7 mouse cellular contexts compared by ENCODE assay signal in the genomic region with DNA sequence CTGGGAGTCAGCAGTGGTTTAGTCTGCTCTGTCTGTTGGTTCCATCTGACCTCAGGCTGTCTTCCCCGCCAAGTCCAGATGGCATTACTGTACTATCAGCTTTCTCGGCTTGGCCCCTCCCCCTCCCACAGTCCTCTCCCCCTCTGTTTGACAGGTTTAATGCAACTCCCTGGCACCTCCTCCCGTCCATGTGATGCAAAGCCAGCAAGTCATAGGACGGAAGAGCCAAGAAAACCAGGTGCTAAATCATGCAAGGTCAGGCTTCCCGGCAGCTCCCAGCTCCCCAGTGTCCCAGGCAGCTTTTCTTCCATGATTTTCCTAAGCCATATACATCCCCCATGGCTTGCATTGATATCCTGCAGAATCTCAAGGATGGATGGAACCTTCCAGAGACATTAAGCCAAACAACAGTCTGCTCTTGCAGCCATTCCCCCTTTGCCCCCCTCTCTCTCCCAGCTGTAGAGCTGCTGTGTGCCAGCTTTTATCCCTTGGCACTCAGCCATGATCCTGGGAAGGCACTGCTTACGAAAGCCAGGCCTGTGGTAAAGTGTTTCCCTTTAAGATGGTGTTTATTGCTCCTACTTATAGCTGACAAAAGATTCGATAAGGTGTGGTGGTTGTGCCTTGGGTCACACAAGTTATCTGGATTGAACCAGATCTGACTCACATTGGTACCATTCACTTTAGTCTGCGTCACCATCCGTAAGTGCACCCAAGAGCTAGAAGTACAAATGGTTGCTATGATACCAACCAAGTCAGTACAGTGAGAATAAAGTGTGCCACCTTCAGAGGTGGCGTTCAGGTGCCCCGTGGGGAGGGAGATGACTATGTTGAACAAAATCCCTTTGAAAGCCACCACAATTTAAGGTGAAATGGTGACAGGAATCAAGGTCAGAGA. TPM values are rescaled to one million over a fixed set of nuclear protein-coding genes. Genes with fewer than 3 reads are reported as not detected.
DNase-seq lines count a peak whose midpoint lies in the region; ATAC-seq and TF ChIP-seq lines count a peak whose summit lies in the region.

No protein-coding gene starts in this region.

- DNase-seq in 3T3-L1 (ENCODE audit: low read depth, low spot score) (peak; percentile 55), CH12.LX (ENCODE audit: extremely low read depth) (peak; percentile 90)
- peak; percentile 91 to 96 for DNase-seq in cerebellum, postnatal 14 days
- peak; percentile 77 for DNase-seq in gastrocnemius, postnatal 14 days
- peak; percentile 93 for DNase-seq in hindbrain, postnatal 0 days (ENCODE audit: low spot score)
- DNase-seq in lung, adult 18-20 months, result peak; percentile 57 to 73
- peak; percentile 54 for DNase-seq in retina, embryonic 14.5 days (ENCODE audit: low spot score)

- peak overlapping the region; percentile 90 for H3K4me2 ChIP-seq in CH12.LX (ENCODE audit: insufficient read depth, low read depth, poor library complexity, severe bottlenecking)
- H3K4me2 ChIP-seq in hindbrain, postnatal 0 days (ENCODE audit: low read depth, low read length), result 0 out of 2 replicates have a peak overlapping the region, but pooled peaks have one; percentile 16

- peak overlapping the region; percentile 43 for H3K9ac ChIP-seq in CH12.LX (ENCODE audit: insufficient read depth, low read depth)
- no peak overlapping the region; the same call in 1 of the 2 replicates for H3K9ac ChIP-seq in hindbrain, postnatal 0 days (replicated peaks; ENCODE audit: low read length)

- no peak for TF ChIP-seq EP300 in CH12.LX (IDR thresholded peaks at IDR 0.05; ENCODE audit: low read length)

- in situ Hi-C loops in CH12.LX (cut with MboI; ENCODE audit: low pct_ligation_motif_present, low pct_unique_long_range_greater_than_20kb, low sequenced_read_pairs), result no loop called here

- dilution Hi-C loops in CH12.LX (cut with MboI; ENCODE audit: extremely low pct_ligation_motif_present, extremely low pct_unique_long_range_greater_than_20kb, low sequenced_read_pairs), result no loop called here

- ATAC-seq in hindbrain, postnatal 0 days, result peak; percentile 81

- H3K4me3 ChIP-seq in CH12.LX (replicated peaks in 1 of 3; ENCODE audit: low read depth in 2 of 3, low read length in 2 of 3, poor library complexity in 1 of 3), result peak overlapping the region; percentile 41 to 57 (median 44)
- no peak overlapping the region for H3K4me3 ChIP-seq in hindbrain, postnatal 0 days (ENCODE audit: low read length)

- intact Hi-C loops in gastrocnemius, postnatal 14 days (cut with DNase I; ENCODE audit: low total_unique reads), result no loop called here

- H3K4me1 ChIP-seq in CH12.LX (ENCODE audit: control insufficient read depth in 1 of 2, insufficient read depth in 2 of 2), result peaks cover 26 to 72% of the 10 kb centered on the region in 2 experiments
- H3K4me1 ChIP-seq in hindbrain, postnatal 0 days (ENCODE audit: insufficient read depth, low read length), result peaks cover 27% of the 10 kb centered on the region

- no peaks in the 10 kb centered on the region for H3K9me3 ChIP-seq in CH12.LX (replicated peaks; ENCODE audit: low read length)
- H3K9me3 ChIP-seq in hindbrain, postnatal 0 days (ENCODE audit: low read length), result no peaks in the 10 kb centered on the region

- peaks cover 0 to 9% of the 10 kb centered on the region in 2 experiments for H3K36me3 ChIP-seq in CH12.LX (replicated peaks in 1 of 2; ENCODE audit: control insufficient read depth in 1 of 2, insufficient read depth in 1 of 2, low read length in 1 of 2)
- no peaks in the 10 kb centered on the region for H3K36me3 ChIP-seq in hindbrain, postnatal 0 days (ENCODE audit: insufficient read depth, low read length)

- WGBS in hindbrain, postnatal 0 days, result 24% methylated on average over 11 of the region's 11 CpGs

- no peaks in the 10 kb centered on the region for H3K27me3 ChIP-seq in CH12.LX (replicated peaks)
- no peaks in the 10 kb centered on the region for H3K27me3 ChIP-seq in hindbrain, postnatal 0 days (ENCODE audit: insufficient read depth, low read length)

- peak overlapping the region; percentile 75 for H3K27ac ChIP-seq in CH12.LX (ENCODE audit: insufficient read depth, low read depth)
- peak overlapping the region; percentile 87 for H3K27ac ChIP-seq in hindbrain, postnatal 0 days

- TF ChIP-seq RAD21 in CH12.LX (IDR thresholded peaks at IDR 0.05; ENCODE audit: low read depth, low read length), result peak; percentile 47

- no peaks in the 10 kb centered on the region for H3K79me2 ChIP-seq in CH12.LX (replicated peaks; ENCODE audit: control insufficient read depth, extremely low read depth, insufficient read depth, poor library complexity, severe bottlenecking)

- TF ChIP-seq CTCF in CH12.LX (conservative IDR thresholded peaks at IDR 0.05 in 1 of 2, IDR thresholded peaks at IDR 0.05 in 1 of 2; ENCODE audit: low read depth in 2 of 2, low read length in 2 of 2), result peak in 1 of 2 experiments; percentile 53; a peak in 2 of 4 replicates
- TF ChIP-seq CTCF in hindbrain, postnatal 0 days (IDR thresholded peaks at IDR 0.05; ENCODE audit: low read depth), result peak; percentile 34

- TF ChIP-seq POLR2A in CH12.LX (IDR thresholded peaks at IDR 0.05; ENCODE audit: low read depth, low read length), result peak; percentile 67

TF ChIP-seq in CH12.LX, 34 proteins besides CTCF, POLR2A, EP300 and RAD21 (continues in another document):
- TF ChIP-seq NELFE (IDR thresholded peaks at IDR 0.05; ENCODE audit: low read depth, low read length), result peak; percentile 57; the same call in 1 of the 2 replicates
- peak; percentile 76; the same call in 1 of the 2 replicates for TF ChIP-seq MAZ (IDR thresholded peaks at IDR 0.05; ENCODE audit: low read depth, low read length)
- no peak for TF ChIP-seq JUN (IDR thresholded peaks at IDR 0.05; ENCODE audit: insufficient read depth, low read depth, low read length)
- TF ChIP-seq ELF1 (IDR thresholded peaks at IDR 0.05; ENCODE audit: low read depth, low read length), result peak; percentile 54; the same call in 1 of the 2 replicates
- TF ChIP-seq USF1 (IDR thresholded peaks at IDR 0.05; ENCODE audit: low read depth, low read length), result peak; percentile 61
- TF ChIP-seq ZNF384 (IDR thresholded peaks at IDR 0.05; ENCODE audit: low read depth, low read length), result no peak
- TF ChIP-seq E2F4 (IDR thresholded peaks at IDR 0.05; ENCODE audit: insufficient replicate concordance, low read depth, low read length), result no peak
- peak; percentile 85 for TF ChIP-seq MXI1 (IDR thresholded peaks at IDR 0.05; ENCODE audit: low read depth, low read length)
- no peak for TF ChIP-seq PAX5 (IDR thresholded peaks at IDR 0.05; ENCODE audit: low read length)
- TF ChIP-seq POLR2AphosphoS2 (IDR thresholded peaks at IDR 0.05; ENCODE audit: low read depth, low read length), result 0 out of 2 replicates have a peak, but pooled peaks have one; percentile 13
- TF ChIP-seq CHD2 (IDR thresholded peaks at IDR 0.05; ENCODE audit: low read length), result peak; percentile 80
- TF ChIP-seq MEF2A (IDR thresholded peaks at IDR 0.05; ENCODE audit: borderline replicate concordance, low read depth, low read length), result no peak; the same call in 1 of the 2 replicates
- TF ChIP-seq UBTF (IDR thresholded peaks at IDR 0.05; ENCODE audit: low read depth, low read length), result no peak
- TF ChIP-seq GABPA (IDR thresholded peaks at IDR 0.05; ENCODE audit: insufficient replicate concordance, low read depth, low read length), result no peak
- no peak for TF ChIP-seq JUND (conservative IDR thresholded peaks at IDR 0.05; ENCODE audit: low read depth, low read length)
- peak; percentile 70; the same call in 1 of the 2 replicates for TF ChIP-seq SIN3A (IDR thresholded peaks at IDR 0.05; ENCODE audit: low read length)
- no peak; the same call in 1 of the 2 replicates for TF ChIP-seq USF2 (conservative IDR thresholded peaks at IDR 0.05; ENCODE audit: low read depth, low read length)
- TF ChIP-seq ZKSCAN1 (IDR thresholded peaks at IDR 0.05; ENCODE audit: borderline replicate concordance, low read depth, low read length), result no peak
- TF ChIP-seq SMC3 (IDR thresholded peaks at IDR 0.05; ENCODE audit: low read depth, low read length), result peak; percentile 46
- no peak for TF ChIP-seq ZC3H11A (IDR thresholded peaks at IDR 0.05; ENCODE audit: low read depth, low read length)
- no peak; the same call in 1 of the 2 replicates for TF ChIP-seq ZMIZ1 (IDR thresholded peaks at IDR 0.05; ENCODE audit: low read depth, low read length)
- no peak for TF ChIP-seq KAT2A (IDR thresholded peaks at IDR 0.05; ENCODE audit: insufficient replicate concordance, low read length)
- TF ChIP-seq HCFC1 (IDR thresholded peaks at IDR 0.05; ENCODE audit: low read depth, low read length), result peak; percentile 29; the same call in 1 of the 2 replicates

RNA-seq across cellular contexts. Expression of gene Rimkla, which starts 29.3 kb away (rescaled TPM):
- total RNA-seq in CH12.LX (2012; rRNA removed) (0.59 and 1.2 TPM in 2 replicates), CH12.LX (2014; rRNA removed) (0.34 and 0.48 TPM in 2 replicates)
- 0.70 and 0.84 TPM in 2 replicates for polyA plus RNA-seq in CH12.LX (2012; ENCODE audit: insufficient read length, low read depth)
- under 1 TPM; 0.04 to 0.27 TPM for total RNA-seq in gastrocnemius, postnatal 14 days (2021)
- 39.8 and 43.1 TPM in 2 replicates for total RNA-seq in hindbrain, postnatal 0 days (2014; rRNA removed)
- polyA plus RNA-seq in hindbrain, postnatal 0 days (2015; fragmentation: Nextera tagmentation; extraction: Ambion mirVana), result 20.9 and 23.1 TPM in 2 replicates

RNA-seq across cellular contexts. Expression of gene Zmynd12, which starts 40.5 kb away (rescaled TPM):
- total RNA-seq in CH12.LX (2012; rRNA removed) (0.13 and 0.25 TPM in 2 replicates), CH12.LX (2014; rRNA removed) (0.47 and 0.75 TPM in 2 replicates)
- polyA plus RNA-seq in CH12.LX (2012; ENCODE audit: insufficient read length, low read depth), result 0.53 and 1.0 TPM in 2 replicates
- total RNA-seq in gastrocnemius, postnatal 14 days (2021), result under 1 TPM in 1 of 2 experiments, not detected in 1; 0.20 TPM
- total RNA-seq in hindbrain, postnatal 0 days (2014; rRNA removed), result 0.11 TPM in 1 of 2 replicates, not detected in the other
- polyA plus RNA-seq in hindbrain, postnatal 0 days (2015; fragmentation: Nextera tagmentation; extraction: Ambion mirVana), result 0.51 and 1.3 TPM in 2 replicates

RNA-seq across cellular contexts. Expression of gene Ppcs, which starts 40.9 kb away (rescaled TPM):
- 14.7 and 20.1 TPM in 2 replicates for total RNA-seq in CH12.LX (2012; rRNA removed)
- 20.7 and 22.7 TPM in 2 replicates for total RNA-seq in CH12.LX (2014; rRNA removed)
- polyA plus RNA-seq in CH12.LX (2012; ENCODE audit: insufficient read length, low read depth), result 19.1 and 19.3 TPM in 2 replicates
- total RNA-seq in gastrocnemius, postnatal 14 days (2021), result 1 to 10 TPM; 4.1 to 4.8 TPM
- total RNA-seq in hindbrain, postnatal 0 days (2014; rRNA removed), result 12.1 and 14.1 TPM in 2 replicates
- polyA plus RNA-seq in hindbrain, postnatal 0 days (2015; fragmentation: Nextera tagmentation; extraction: Ambion mirVana), result 28.5 and 29.4 TPM in 2 replicates

RNA-seq across cellular contexts. Expression of gene Ccdc30, which starts 47.8 kb away (rescaled TPM):
- 0.04 TPM in 1 of 2 replicates, not detected in the other for total RNA-seq in CH12.LX (2012; rRNA removed)
- total RNA-seq in CH12.LX (2014; rRNA removed), result not detected in 2 replicates
- polyA plus RNA-seq in CH12.LX (2012; ENCODE audit: insufficient read length, low read depth), result not detected in 2 replicates
- under 1 TPM in 1 of 2 experiments, not detected in 1; 0.33 TPM for total RNA-seq in gastrocnemius, postnatal 14 days (2021)
- 10.0 and 13.4 TPM in 2 replicates for total RNA-seq in hindbrain, postnatal 0 days (2014; rRNA removed)
- 23.1 and 24.3 TPM in 2 replicates for polyA plus RNA-seq in hindbrain, postnatal 0 days (2015; fragmentation: Nextera tagmentation; extraction: Ambion mirVana)

Comparison
In these comparisons a context has a peak if more than half of its experiments do, and no peak if none do; other contexts are left out.
1. RNA of gene Rimkla, which starts 29.3 kb away (total RNA-seq): 39.8 to 43.1 TPM in hindbrain, postnatal 0 days; 0.34 to 1.2 TPM in CH12.LX and 0.04 to 0.27 TPM in gastrocnemius, postnatal 14 days; every median in the first group is over 10 times any median in the second.
2. Peak in every context shown above with its lines, with median percentiles within 50 percentile points of each other: DNase-seq.